ENCODE assay signal across 9 mouse cellular contexts in the genomic region with DNA sequence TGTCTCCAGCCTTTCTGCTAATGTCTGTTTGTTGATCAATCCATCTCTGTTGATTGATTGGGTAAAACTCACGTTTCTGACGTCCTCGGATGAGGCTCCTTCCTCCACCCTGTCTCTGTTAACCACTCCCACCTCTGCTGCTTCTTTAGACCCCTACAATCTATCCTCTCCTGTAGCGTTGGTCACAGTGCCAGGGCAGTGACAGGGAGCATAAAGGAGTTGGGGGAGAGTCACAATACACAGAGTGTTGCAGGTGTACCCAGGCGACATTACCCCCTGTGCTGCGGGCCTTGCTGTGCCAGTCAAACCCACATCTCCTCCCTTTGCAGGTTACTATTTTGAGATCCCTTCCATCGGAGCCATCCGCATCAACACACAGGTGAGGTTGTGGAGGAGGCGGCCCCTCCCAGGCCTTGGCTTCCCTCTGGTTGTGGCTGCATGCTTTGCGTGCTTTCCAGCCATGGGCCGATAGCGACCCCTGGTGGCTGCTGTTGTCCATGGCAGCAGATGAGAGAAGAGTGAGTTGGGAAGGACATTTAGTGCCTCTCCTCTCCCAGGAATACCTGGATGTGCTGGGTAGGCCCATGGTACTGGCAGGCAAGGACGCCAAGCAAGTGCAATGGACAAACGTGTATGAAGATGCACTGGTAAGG. TPM values are rescaled to one million over a fixed set of nuclear protein-coding genes. Genes with fewer than 3 reads are reported as not detected.
DNase-seq lines count a peak whose midpoint lies in the region; ATAC-seq and TF ChIP-seq lines count a peak whose summit lies in the region.
"Had no signal": no experiment of that assay in that cellular context is flagged by ENCODE, and none has a peak within 500 bp of the region (broad histone marks: within the 10 kb centered on the region; RNA-seq: fewer than 3 reads in every experiment).

No protein-coding gene starts in this region.

- 21% methylated on average over 14 of the region's 14 CpGs for WGBS in heart, embryonic 11.5 days (ENCODE audit: insufficient replicate concordance)
- 29% methylated on average over 14 of the region's 14 CpGs for WGBS in kidney, adult 2 months
- 22% methylated on average over 14 of the region's 14 CpGs for WGBS in limb, embryonic 13.5 days

- H3K9me3 ChIP-seq in heart, embryonic 11.5 days (replicated peaks; ENCODE audit: control insufficient read depth, low read length) = no peaks in the 10 kb centered on the region
- no peaks in the 10 kb centered on the region for H3K9me3 ChIP-seq in limb, embryonic 13.5 days
- H3K9me3 ChIP-seq: stomach, embryonic 15.5 days had no signal

- H3K4me3 ChIP-seq in heart, embryonic 11.5 days (ENCODE audit: low read depth, low read length) = no peak overlapping the region
- H3K4me3 ChIP-seq in kidney, adult 2 months (ENCODE audit: insufficient read depth, low read depth, low read length) = no peak overlapping the region
- no peak overlapping the region for H3K4me3 ChIP-seq in limb, embryonic 13.5 days
- H3K4me3 ChIP-seq: stomach, embryonic 15.5 days had no signal

- no peak overlapping the region; the same call in 1 of the 2 replicates for H3K4me2 ChIP-seq in heart, embryonic 11.5 days
- no peak overlapping the region for H3K4me2 ChIP-seq in limb, embryonic 13.5 days (replicated peaks)
- H3K4me2 ChIP-seq: stomach, embryonic 15.5 days had no signal

- TF ChIP-seq CTCF in kidney, adult 2 months (conservative IDR thresholded peaks at IDR 0.05; ENCODE audit: insufficient read depth, insufficient read length, low read depth, low read length) = peak; percentile 99

- H3K36me3 ChIP-seq in heart, embryonic 11.5 days (ENCODE audit: control insufficient read depth, insufficient read depth, low read length) = no peaks in the 10 kb centered on the region; the same call in 1 of the 2 replicates
- no peaks in the 10 kb centered on the region for H3K36me3 ChIP-seq in kidney, adult 2 months (ENCODE audit: control insufficient read depth, insufficient read depth, low read length)
- H3K36me3 ChIP-seq in limb, embryonic 13.5 days = no peaks in the 10 kb centered on the region
- H3K36me3 ChIP-seq: stomach, embryonic 15.5 days had no signal

- no peak overlapping the region for H3K9ac ChIP-seq in heart, embryonic 11.5 days (ENCODE audit: low read depth, low read length)
- no peak overlapping the region for H3K9ac ChIP-seq in limb, embryonic 13.5 days
- H3K9ac ChIP-seq: stomach, embryonic 15.5 days had no signal

- H3K27ac ChIP-seq in heart, embryonic 11.5 days (ENCODE audit: low read depth, low read length) = no peak overlapping the region
- H3K27ac ChIP-seq in kidney, adult 2 months (ENCODE audit: insufficient read depth, low read depth, low read length) = no peak overlapping the region
- no peak overlapping the region for H3K27ac ChIP-seq in limb, embryonic 13.5 days
- H3K27ac ChIP-seq: stomach, embryonic 15.5 days had no signal

- DNase-seq in heart, adult 11 months = peak; percentile 93
- peak; percentile 91 to 95 for DNase-seq in cerebellum, postnatal 4 days (ENCODE audit: low spot score in 2 of 2)
- DNase-seq in gastrocnemius, adult 8-10 months (ENCODE audit: low spot score in 2 of 2) = peak; percentile 62 to 68
- peak; percentile 82 for DNase-seq in kidney, adult 2 months
- DNase-seq in monocyte, adult 2 months (ENCODE audit: low read depth in 1 of 2, low spot score in 2 of 2) = peak; percentile 29 to 64
- DNase-seq in spleen, postnatal 10 days (ENCODE audit: low spot score in 2 of 2) = peak; percentile 81 to 88

- no peaks in the 10 kb centered on the region for H3K4me1 ChIP-seq in heart, embryonic 11.5 days (ENCODE audit: control insufficient read depth, insufficient read depth, low read length)
- H3K4me1 ChIP-seq in kidney, adult 2 months (ENCODE audit: control insufficient read depth, insufficient read depth, low read length) = no peaks in the 10 kb centered on the region
- H3K4me1 ChIP-seq in limb, embryonic 13.5 days = 0 out of 2 replicates have a peak, but pooled peaks cover 4% of the 10 kb centered on the region
- H3K4me1 ChIP-seq: stomach, embryonic 15.5 days had no signal

- no peak for TF ChIP-seq POLR2A in kidney, adult 2 months (IDR thresholded peaks at IDR 0.05; ENCODE audit: low read depth, low read length)

- H3K27me3 ChIP-seq in heart, embryonic 11.5 days (ENCODE audit: control insufficient read depth, insufficient read depth, low read length) = no peaks in the 10 kb centered on the region; the same call in 1 of the 2 replicates
- no peaks in the 10 kb centered on the region for H3K27me3 ChIP-seq in kidney, adult 2 months (replicated peaks; ENCODE audit: control insufficient read depth, insufficient read depth, low read length)
- peaks cover 38% of the 10 kb centered on the region for H3K27me3 ChIP-seq in limb, embryonic 13.5 days

- ATAC-seq in heart, embryonic 11.5 days (replicated peaks; ENCODE audit: insufficient number of reproducible peaks, low FRiP score, low TSS enrichment) = no peak; the same call in 1 of the 2 replicates
- peak; percentile 48; the same call in 1 of the 2 replicates for ATAC-seq in limb, embryonic 13.5 days (ENCODE audit: low FRiP score, low read depth)

RNA-seq across cellular contexts. Expression of gene Tmem115, which starts 19.3 kb away (rescaled TPM):
- polyA plus RNA-seq in heart, embryonic 11.5 days (2014; fragmentation: Nextera tagmentation; extraction: Ambion mirVana) = 37.0 and 40.6 TPM in 2 replicates
- total RNA-seq in gastrocnemius, adult 8-10 months (2022) = 10 to 100 TPM; 15.4 to 19.0 (median 16.6) TPM
- polyA plus RNA-seq in kidney, adult 2 months (2012; rRNA removed) = 52.1 and 63.6 TPM in 2 replicates
- polyA plus RNA-seq in limb, embryonic 13.5 days (2015; fragmentation: Nextera tagmentation; extraction: Ambion mirVana) = 46.9 and 47.8 TPM in 2 replicates

RNA-seq across cellular contexts. Expression of gene Cyb561d2, which starts 27.6 kb away (rescaled TPM):
- 16.6 and 21.9 TPM in 2 replicates for polyA plus RNA-seq in heart, embryonic 11.5 days (2014; fragmentation: Nextera tagmentation; extraction: Ambion mirVana)
- total RNA-seq in gastrocnemius, adult 8-10 months (2022) = 1 to 10 TPM; 3.5 to 4.9 (median 4.2) TPM
- 62.6 and 77.4 TPM in 2 replicates for polyA plus RNA-seq in kidney, adult 2 months (2012; rRNA removed)
- polyA plus RNA-seq in limb, embryonic 13.5 days (2015; fragmentation: Nextera tagmentation; extraction: Ambion mirVana) = 21.1 and 21.2 TPM in 2 replicates

RNA-seq across cellular contexts. Expression of gene Nprl2, which starts 27.6 kb away (rescaled TPM):
- polyA plus RNA-seq in heart, embryonic 11.5 days (2014; fragmentation: Nextera tagmentation; extraction: Ambion mirVana) = 26.8 TPM in 2 replicates
- total RNA-seq in gastrocnemius, adult 8-10 months (2022) = 10 to 100 TPM; 10.4 to 13.4 (median 11.0) TPM
- 61.5 and 62.6 TPM in 2 replicates for polyA plus RNA-seq in kidney, adult 2 months (2012; rRNA removed)
- polyA plus RNA-seq in limb, embryonic 13.5 days (2015; fragmentation: Nextera tagmentation; extraction: Ambion mirVana) = 41.8 and 44.2 TPM in 2 replicates

RNA-seq across cellular contexts. Expression of gene Zmynd10, which starts 32.7 kb away (rescaled TPM):
- polyA plus RNA-seq in heart, embryonic 11.5 days (2014; fragmentation: Nextera tagmentation; extraction: Ambion mirVana) = not detected in 2 replicates
- total RNA-seq in gastrocnemius, adult 8-10 months (2022) = under 1 TPM in 1 of 4 experiments, not detected in 3; 0.22 TPM
- polyA plus RNA-seq in kidney, adult 2 months (2012; rRNA removed) = 52.6 and 52.9 TPM in 2 replicates
- polyA plus RNA-seq in limb, embryonic 13.5 days (2015; fragmentation: Nextera tagmentation; extraction: Ambion mirVana) = 1.7 and 2.1 TPM in 2 replicates

RNA-seq across cellular contexts. Expression of gene Rassf1, which starts 36.9 kb away (rescaled TPM):
- polyA plus RNA-seq in heart, embryonic 11.5 days (2014; fragmentation: Nextera tagmentation; extraction: Ambion mirVana) = 38.9 and 45.7 TPM in 2 replicates
- 10 to 100 TPM in 3 of 4 experiments, 1 to 10 TPM in 1; 9.3 to 14.4 (median 11.9) TPM for total RNA-seq in gastrocnemius, adult 8-10 months (2022)
- 23.0 and 24.0 TPM in 2 replicates for polyA plus RNA-seq in kidney, adult 2 months (2012; rRNA removed)
- 77.1 and 83.2 TPM in 2 replicates for polyA plus RNA-seq in limb, embryonic 13.5 days (2015; fragmentation: Nextera tagmentation; extraction: Ambion mirVana)
